Mouse (Mus musculus) liver, embryonic 14.5 days (tissue): Measurements from ENCODE around the gene Fgf8. TPM values are rescaled to one million over a fixed set of nuclear protein-coding genes. Genes with fewer than 3 reads are reported as not detected.

Experiments used
- ATAC-seq: fragments of 200-750 bp; cut with Nextera tagmentation; 2 replicates; pipeline ENCODE4 v1.8.0; 2017; ENCODE audit warnings: moderate number of reproducible peaks, mild to moderate bottlenecking, moderate library complexity; ENCODE audit not compliant: insufficient read depth
- DNase-seq, 3 experiments: peaks; one replicate each; pipeline ENCODE4 v3.0.0-alpha.2; 2012 to 2013; ENCODE audit warnings: low read depth in 3 of 3, low spot score in 3 of 3
- H3K27ac ChIP-seq: fragments of 300-500 bp; sonication (generic); 2 replicates; pipeline ENCODE4 v1.5.1; 2014; ENCODE audit warnings: moderate library complexity, mild to moderate bottlenecking, control low read depth, inconsistent platforms
- H3K27me3 ChIP-seq: fragments of 300-500 bp; sonication (generic); 2 replicates; pipeline ENCODE4 v1.6.1; 2014; ENCODE audit warnings: mild to moderate bottlenecking, low read length, moderate library complexity; ENCODE audit not compliant: control insufficient read depth, insufficient read depth
- H3K36me3 ChIP-seq: fragments of 300-500 bp; sonication (generic); replicated peaks from 2 replicates; pipeline ENCODE4 v1.6.1; 2014; ENCODE audit warnings: low read depth; ENCODE audit not compliant: control insufficient read depth, insufficient read depth
- H3K4me1 ChIP-seq, 2 experiments: fragments of 200-500 bp in 1 of 2; fragments of 300-500 bp in 1 of 2; sonication (generic) in 1 of 2; replicated peaks; 2 replicates each; pipeline ENCODE4 v1.6.1; 2012 to 2014; ENCODE audit warnings: antibody characterized with exemption in 1 of 2, inconsistent platforms in 1 of 2, low read length in 1 of 2; ENCODE audit not compliant: control insufficient read depth in 2 of 2, insufficient read depth in 2 of 2
- H3K4me2 ChIP-seq: fragments of 300-500 bp; sonication (generic); 2 replicates; pipeline ENCODE4 v1.6.1; 2014; ENCODE audit warnings: low read depth, mild to moderate bottlenecking, control low read depth, moderate library complexity
- H3K4me3 ChIP-seq, 2 experiments: fragments of 200-500 bp in 1 of 2; fragments of 300-500 bp in 1 of 2; sonication (generic) in 1 of 2; 2 replicates each; pipeline ENCODE4 v1.5.1; 2012 to 2014; ENCODE audit warnings: low read depth in 2 of 2, low read length in 2 of 2, mild to moderate bottlenecking in 2 of 2, control low read depth in 1 of 2, inconsistent platforms in 1 of 2, moderate library complexity in 1 of 2; ENCODE audit not compliant: insufficient read depth in 1 of 2
- H3K9ac ChIP-seq: fragments of 300-500 bp; sonication (generic); replicated peaks from 2 replicates; pipeline ENCODE4 v1.6.1; 2014; ENCODE audit warnings: mild to moderate bottlenecking, control low read depth, moderate library complexity
- H3K9me3 ChIP-seq: fragments of 300-500 bp; sonication (generic); 2 replicates; pipeline ENCODE4 v1.6.1; 2016; ENCODE audit warnings: low read length, mixed read lengths; ENCODE audit not compliant: control insufficient read depth
- CTCF ChIP-seq: IDR thresholded peaks from 2 replicates; pipeline ENCODE4 v1.5.1; 2016; ENCODE audit warnings: antibody characterized with exemption, low read depth, control low read depth
- EP300 ChIP-seq: IDR thresholded peaks from 2 replicates; pipeline ENCODE4 v1.6.1; 2016; ENCODE audit warnings: antibody characterized with exemption, low read depth
- WGBS: fragments of 180-500 bp; shearing (Covaris S2); extraction: QIAGEN DNeasy Blood & Tissue Kit; methylation state at CpG from one replicate; pipeline ENCODE4 v1.1.7; 2014; ENCODE audit not compliant: insufficient replicate concordance; 5-methylcytosine and 5-hydroxymethylcytosine counted together
- polyA plus RNA-seq, 2 experiments: library from polyadenylated mRNA; depleted of rRNA in 1 of 2; stranded (reverse) in 1 of 2; unstranded in 1 of 2; fragments of >200 nt; fragmentation: Nextera tagmentation in 1 of 2; extraction: Ambion mirVana in 1 of 2; gene quantifications; 2 replicates each; pipeline versions ENCODE4 v1.2.1 to v1.2.3; 2012 to 2014

Fgf8 gene
- polyA plus RNA-seq, 2 experiments: 0.08 TPM; not detected in 1

DNA sequence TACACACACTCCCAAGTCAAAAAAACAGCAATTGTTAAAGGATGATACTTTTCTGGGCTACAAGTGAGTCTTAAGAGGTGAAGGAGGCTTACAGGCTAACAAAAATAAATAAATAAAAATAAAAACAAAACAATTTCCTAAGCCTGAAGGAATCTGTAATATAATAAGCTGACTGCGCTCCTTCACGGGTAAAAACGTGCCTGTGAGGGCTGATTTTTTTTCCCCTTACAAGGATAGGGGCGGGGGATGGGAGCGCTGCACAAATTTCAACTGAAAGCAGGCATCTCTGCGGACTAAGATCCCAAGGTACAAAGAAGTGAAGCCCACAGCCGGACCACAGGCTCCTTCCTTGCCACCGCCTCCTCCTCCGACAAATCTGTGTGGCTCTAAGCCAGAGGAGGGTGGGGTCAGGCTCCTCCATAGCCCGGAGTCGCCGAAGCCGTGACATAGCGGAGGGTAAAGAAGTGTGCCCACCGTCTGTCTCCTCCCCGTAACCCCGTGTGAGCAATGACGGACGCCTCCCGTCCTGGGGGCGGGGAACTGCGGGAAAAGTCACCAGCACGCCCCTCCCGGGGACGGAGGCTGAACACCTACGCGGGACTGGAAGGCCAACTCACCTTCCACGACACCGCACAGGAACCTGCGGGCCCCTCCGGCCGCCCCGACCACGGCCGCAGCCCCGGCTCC, 39.7 kb upstream of the Fgf8 start:
- DNase-seq (peak in 2 of 3 experiments; percentile 59 to 66), ATAC-seq (peak; percentile 32)
- Histone ChIP-seq H3K27me3 (no peaks in the 10 kb centered on the region), H3K27ac (peak overlapping the region; percentile 64), H3K9ac (peak overlapping the region; percentile 92), H3K9me3 (no peaks in the 10 kb centered on the region), H3K4me3 (peak overlapping the region; percentile 68 to 77), H3K36me3 (peaks cover 39% of the 10 kb centered on the region), H3K4me2 (peak overlapping the region; percentile 96), H3K4me1 (peaks cover 16 to 20% of the 10 kb centered on the region in 2 experiments)
- WGBS: under 1% methylated on average over 33 of the region's 36 CpGs
- TF ChIP-seq EP300: no peak
- no peak; the same call in 1 of the 2 replicates for TF ChIP-seq CTCF

DNA sequence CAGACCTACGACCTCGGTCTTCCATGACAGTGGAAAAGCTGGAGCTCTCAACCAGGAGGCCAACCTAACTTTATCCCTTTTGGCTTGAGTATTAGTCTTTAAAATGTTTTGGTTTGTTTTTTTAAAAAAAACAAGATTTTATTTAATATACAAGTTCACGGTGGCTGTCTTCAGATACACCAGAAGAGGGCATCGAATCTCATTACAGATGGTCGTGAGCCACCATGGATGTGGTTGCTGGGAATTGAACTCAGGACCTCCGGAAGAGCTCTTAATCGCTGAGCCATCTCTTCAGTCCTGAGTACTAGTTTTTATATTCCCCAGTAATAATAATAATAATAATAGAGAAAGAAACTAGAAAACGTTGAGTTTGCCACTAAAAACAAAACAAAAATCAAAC, 39.0 kb upstream of the Fgf8 start:
- H3K4me3 ChIP-seq: peak overlapping the region; percentile 41 to 68; a peak in 3 of 4 replicates
- no peak for DNase-seq
- H3K4me2 ChIP-seq: peak overlapping the region; percentile 96
- 0 out of 2 replicates have a peak, but pooled peaks have one; percentile 6 for TF ChIP-seq CTCF
- no peak for TF ChIP-seq EP300
- no peak for ATAC-seq
- H3K9ac ChIP-seq: peak overlapping the region; percentile 92
- 60% methylated on average over 8 of the region's 8 CpGs for WGBS
- H3K9me3 ChIP-seq: no peaks in the 10 kb centered on the region
- H3K4me1 ChIP-seq: peaks cover 16 to 20% of the 10 kb centered on the region in 2 experiments
- no peaks in the 10 kb centered on the region for H3K27me3 ChIP-seq
- H3K36me3 ChIP-seq: peaks cover 47% of the 10 kb centered on the region
- H3K27ac ChIP-seq: no peak overlapping the region

DNA sequence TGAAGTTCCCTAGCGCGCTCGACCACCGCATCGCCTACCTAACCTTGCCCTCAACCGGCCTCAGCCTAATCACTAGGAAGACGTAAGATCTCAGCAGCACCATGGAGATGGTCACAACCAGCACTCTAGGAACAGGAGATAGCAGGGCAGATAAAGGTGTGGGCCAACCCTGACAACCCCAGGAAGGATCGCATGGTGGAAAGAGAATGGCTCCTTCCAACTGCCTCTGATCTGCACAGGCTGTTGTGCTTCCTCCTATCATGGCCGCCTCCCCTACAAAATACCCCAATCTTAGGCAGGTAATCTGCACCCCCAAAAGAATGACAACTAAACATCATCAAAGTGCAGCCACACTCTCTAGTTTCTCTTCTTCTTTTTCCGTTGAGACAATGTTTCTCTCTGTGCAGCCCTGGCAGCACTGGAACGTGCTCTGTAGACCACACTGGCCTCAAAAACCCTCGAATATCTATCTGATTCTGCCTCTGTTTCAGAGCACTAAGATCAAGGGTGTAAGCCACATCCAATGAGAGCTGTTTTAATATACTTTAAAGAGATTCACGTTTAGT, 37.7 kb upstream of the Fgf8 start:
- DNase-seq (no peak), ATAC-seq (no peak)
- TF ChIP-seq EP300 (no peak), CTCF (no peak)
- H3K36me3 ChIP-seq: peaks cover 58% of the 10 kb centered on the region
- H3K4me1 ChIP-seq: peaks cover 16 to 20% of the 10 kb centered on the region in 2 experiments
- no peak overlapping the region; the same call in 1 of the 2 replicates for H3K9ac ChIP-seq
- no peaks in the 10 kb centered on the region for H3K9me3 ChIP-seq
- H3K4me3 ChIP-seq: peak overlapping the region; percentile 4 to 68; a peak in 2 of 4 replicates
- 64% methylated on average over 13 of the region's 13 CpGs for whole genome bisulfite sequencing
- H3K4me2 ChIP-seq: peak overlapping the region; percentile 96
- no peak overlapping the region for H3K27ac ChIP-seq
- no peaks in the 10 kb centered on the region for H3K27me3 ChIP-seq

DNA sequence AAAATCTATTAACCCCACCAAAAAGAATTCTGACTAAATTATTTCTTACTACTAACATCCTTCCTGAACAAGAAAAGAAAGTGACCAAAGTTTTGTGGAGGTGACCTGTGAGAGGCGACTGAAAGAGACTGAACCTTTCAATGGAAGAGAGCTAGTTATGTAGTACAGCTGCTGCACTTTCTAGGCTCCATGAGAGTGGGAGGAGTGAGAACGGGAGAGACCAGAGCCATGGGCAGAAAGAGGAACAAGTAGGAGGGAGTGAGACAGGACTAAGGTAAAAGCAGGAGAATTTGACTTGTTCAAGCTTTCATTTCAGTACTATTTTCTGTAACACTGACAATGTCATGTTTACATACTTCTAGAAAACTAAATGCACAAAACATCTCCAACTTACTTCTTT, 32.8 kb upstream of the Fgf8 start:
- no peak overlapping the region for H3K4me2 ChIP-seq
- no peak for DNase-seq
- no peaks in the 10 kb centered on the region for H3K9me3 ChIP-seq
- H3K4me3 ChIP-seq: no peak overlapping the region
- H3K36me3 ChIP-seq: peaks cover 94% of the 10 kb centered on the region
- H3K27me3 ChIP-seq: no peaks in the 10 kb centered on the region
- TF ChIP-seq EP300 (no peak), CTCF (no peak)
- H3K4me1 ChIP-seq: peaks cover 0 to 3% of the 10 kb centered on the region in 2 experiments; a peak in 2 of 4 replicates
- no peak overlapping the region for H3K9ac ChIP-seq
- H3K27ac ChIP-seq: no peak overlapping the region
- no peak for ATAC-seq
- 73% methylated on average over 2 of the region's 2 CpGs for WGBS

DNA sequence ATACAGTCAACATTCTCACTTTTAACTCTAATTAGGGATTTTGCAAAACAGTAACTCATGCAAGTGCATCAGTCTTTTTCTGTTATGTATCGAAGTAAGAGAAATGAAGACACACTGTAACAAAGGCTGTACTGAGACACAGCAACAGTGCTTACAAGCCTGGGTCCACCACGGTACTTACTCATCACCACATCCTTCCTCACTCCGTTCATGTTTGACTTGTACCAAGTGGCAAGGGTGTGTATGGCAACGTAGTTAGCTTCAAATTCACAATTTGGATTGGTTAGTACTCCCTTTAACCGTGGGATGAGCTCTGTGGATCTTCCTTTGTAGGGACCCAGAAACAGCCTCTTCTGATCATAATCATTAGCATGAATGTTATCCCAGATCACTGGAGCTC, 28.8 kb upstream of the Fgf8 start:
- no peaks in the 10 kb centered on the region for H3K9me3 ChIP-seq
- 80% methylated on average over 5 of the region's 5 CpGs for WGBS
- no peak for TF ChIP-seq CTCF
- TF ChIP-seq EP300: no peak
- H3K4me3 ChIP-seq: no peak overlapping the region
- peaks cover 95% of the 10 kb centered on the region for H3K36me3 ChIP-seq
- no peak for DNase-seq
- H3K27ac ChIP-seq: no peak overlapping the region
- no peak for ATAC-seq
- H3K9ac ChIP-seq: no peak overlapping the region
- H3K4me2 ChIP-seq: no peak overlapping the region
- H3K27me3 ChIP-seq: no peaks in the 10 kb centered on the region
- H3K4me1 ChIP-seq: no peaks in the 10 kb centered on the region
